Mouse (Mus musculus): ENCODE measurements around the gene Dgkz. TPM values are rescaled to one million over a fixed set of nuclear protein-coding genes. Genes with fewer than 3 reads are reported as not detected.

The Dgkz gene
- polyA plus RNA-seq, 1 experiment from 2014 or later = 18.5 TPM

DNA sequence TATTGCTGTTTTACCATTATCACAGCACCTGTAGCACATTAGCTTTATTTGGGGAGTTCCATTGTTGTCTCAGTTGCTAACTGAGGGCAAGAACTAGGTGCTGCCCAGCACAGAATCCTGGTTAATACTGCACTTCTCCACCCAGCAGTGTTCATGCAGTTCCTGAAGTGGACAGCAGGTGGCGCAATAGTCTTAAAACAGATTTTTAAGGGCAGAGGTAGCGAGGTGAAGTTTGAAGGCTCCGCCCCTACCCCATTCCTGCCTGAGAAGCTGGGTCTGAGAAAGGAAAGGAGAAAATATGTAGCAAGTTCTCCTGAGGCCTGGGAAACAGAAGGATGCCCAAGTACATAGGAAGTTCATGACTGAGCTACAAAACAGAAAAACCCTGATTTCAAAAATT, 11.9 kb upstream of the Dgkz start:
- peak; percentile 43; the same call in 1 of the 2 replicates for ATAC-seq
- 5% methylated on average over 3 of the region's 3 CpGs for WGBS
- H3K4me3 ChIP-seq = no peak overlapping the region

GRCm38 (mm10) chr2:91986071-91986470, 10.4 kb upstream of the Dgkz start:
- Histone ChIP-seq H3K36me3 (ENCODE audit: poor library complexity, severe bottlenecking) (no peaks in the 10 kb centered on the region), H3K9ac (no peak overlapping the region), H3K4me1 (peaks cover 16% of the 10 kb centered on the region), H3K4me2 (no peak overlapping the region), H3K4me3 (no peak overlapping the region), H3K27ac (no peak overlapping the region), H3K27me3 (peaks cover 7% of the 10 kb centered on the region; the same call in 1 of the 2 replicates), H3K9me3 (replicated peaks) (no peaks in the 10 kb centered on the region)
- ATAC-seq = peak; percentile 54
- WGBS = 2% methylated on average over 5 of the region's 5 CpGs

More for the DNA sequence above, 11.9 kb upstream of the Dgkz start:
- no peak overlapping the region for H3K4me2 ChIP-seq
- H3K27ac ChIP-seq = no peak overlapping the region
- H3K27me3 ChIP-seq = peaks cover 7% of the 10 kb centered on the region; the same call in 1 of the 2 replicates
- H3K4me1 ChIP-seq = peaks cover 16% of the 10 kb centered on the region
- H3K36me3 ChIP-seq (ENCODE audit: poor library complexity, severe bottlenecking) = no peaks in the 10 kb centered on the region
- H3K9me3 ChIP-seq (replicated peaks) = no peaks in the 10 kb centered on the region
- H3K9ac ChIP-seq = no peak overlapping the region

DNA sequence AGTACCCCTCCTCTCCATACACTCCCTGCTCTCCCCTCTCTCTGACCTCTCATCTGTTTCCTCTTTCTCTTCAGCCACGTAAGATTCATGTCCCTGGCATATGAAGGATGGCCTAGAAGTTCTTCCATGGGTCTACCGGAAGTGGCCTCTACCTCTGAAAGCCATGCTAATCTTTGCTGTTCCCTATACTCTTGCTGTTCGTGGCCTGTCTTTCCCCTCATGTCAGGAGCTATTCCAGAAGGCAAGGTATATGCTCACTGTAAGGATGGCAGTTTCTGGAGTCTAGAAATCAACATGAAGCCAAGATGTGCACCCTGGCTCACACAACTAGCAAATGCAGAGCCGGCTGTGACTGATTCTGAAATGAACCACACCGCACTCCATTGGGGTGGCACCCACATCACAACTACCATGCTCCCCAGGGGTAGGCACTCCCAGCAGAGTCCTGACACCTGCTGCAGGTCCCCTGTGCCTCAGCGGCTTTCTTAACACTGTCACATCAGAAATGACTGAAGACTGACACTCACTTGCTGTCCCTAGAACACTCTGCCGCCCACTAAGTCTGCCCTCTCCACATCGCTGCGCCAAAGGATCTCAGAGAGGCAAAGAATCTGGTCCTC, 9.4 kb upstream of the Dgkz start:
- no peak overlapping the region for H3K4me3 ChIP-seq
- WGBS = 38% methylated on average over 9 of the region's 9 CpGs
- H3K4me2 ChIP-seq = peak overlapping the region; percentile 54
- H3K9ac ChIP-seq = no peak overlapping the region
- no peak overlapping the region for H3K27ac ChIP-seq
- H3K36me3 ChIP-seq (ENCODE audit: poor library complexity, severe bottlenecking) = no peaks in the 10 kb centered on the region
- ATAC-seq = no peak
- peaks cover 7% of the 10 kb centered on the region; the same call in 1 of the 2 replicates for H3K27me3 ChIP-seq
- H3K9me3 ChIP-seq (replicated peaks) = no peaks in the 10 kb centered on the region
- peaks cover 20% of the 10 kb centered on the region for H3K4me1 ChIP-seq

DNA sequence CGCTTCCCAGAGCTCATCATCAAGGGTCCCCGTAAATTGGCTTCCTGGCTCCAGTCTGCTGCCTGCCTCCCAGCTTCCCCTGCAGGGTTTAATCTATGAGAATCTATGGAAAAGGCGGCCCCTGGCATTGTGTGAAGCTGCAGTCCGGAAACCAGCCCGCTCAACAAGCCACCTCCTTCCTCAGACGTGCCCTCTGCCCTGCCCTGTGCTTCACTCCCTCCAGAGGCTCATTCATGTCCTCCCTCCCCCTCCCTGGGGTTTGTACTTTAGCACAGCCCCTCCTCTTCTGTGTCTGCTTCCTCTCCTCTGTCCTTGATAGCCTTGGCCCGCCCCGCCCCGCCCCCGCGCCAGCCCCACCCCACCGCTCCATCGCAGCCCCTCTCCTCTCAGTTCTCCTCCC, 8.8 kb upstream of the Dgkz start:
- peak; percentile 53; the same call in 1 of the 2 replicates for ATAC-seq
- Histone ChIP-seq H3K9me3 (replicated peaks) (no peaks in the 10 kb centered on the region), H3K4me1 (peaks cover 22% of the 10 kb centered on the region), H3K36me3 (ENCODE audit: poor library complexity, severe bottlenecking) (no peaks in the 10 kb centered on the region), H3K4me2 (peak overlapping the region; percentile 54), H3K4me3 (peak overlapping the region; percentile 12; the same call in 1 of the 2 replicates), H3K27me3 (peaks cover 7% of the 10 kb centered on the region; the same call in 1 of the 2 replicates), H3K9ac (peak overlapping the region; percentile 46; the same call in 1 of the 2 replicates), H3K27ac (no peak overlapping the region; the same call in 1 of the 2 replicates)
- 0% methylated on average over 6 of the region's 13 CpGs for WGBS

GRCm38 (mm10) chr2:91980830-91981229, 5.2 kb upstream of the Dgkz start:
- H3K36me3 ChIP-seq (ENCODE audit: poor library complexity, severe bottlenecking) = no peaks in the 10 kb centered on the region
- no peak overlapping the region for H3K9ac ChIP-seq
- no peak overlapping the region for H3K27ac ChIP-seq
- H3K4me1 ChIP-seq = peaks cover 43% of the 10 kb centered on the region
- H3K27me3 ChIP-seq = peaks cover 16% of the 10 kb centered on the region
- H3K4me2 ChIP-seq = no peak overlapping the region
- 55% methylated on average over 5 of the region's 5 CpGs for WGBS
- no peak overlapping the region for H3K4me3 ChIP-seq
- H3K9me3 ChIP-seq (replicated peaks) = no peaks in the 10 kb centered on the region
- ATAC-seq = no peak

- H3K4me1 ChIP-seq = peaks cover 48% of the 10 kb centered on the region
- ATAC-seq = no peak
- H3K27ac ChIP-seq = no peak overlapping the region; the same call in 1 of the 2 replicates
- 10% methylated on average over 4 of the region's 4 CpGs for WGBS
- H3K4me3 ChIP-seq = no peak overlapping the region
- no peaks in the 10 kb centered on the region for H3K36me3 ChIP-seq (ENCODE audit: poor library complexity, severe bottlenecking)
- H3K27me3 ChIP-seq = peaks cover 22% of the 10 kb centered on the region
- H3K4me2 ChIP-seq = no peak overlapping the region
- H3K9me3 ChIP-seq (replicated peaks) = no peaks in the 10 kb centered on the region
- no peak overlapping the region for H3K9ac ChIP-seq
Measured at GRCm38 (mm10) chr2:91980245-91980644, 4.6 kb upstream of the Dgkz start.

- WGBS = 29% methylated on average over 2 of the region's 2 CpGs
- H3K9me3 ChIP-seq (replicated peaks) = no peaks in the 10 kb centered on the region
- no peak overlapping the region for H3K9ac ChIP-seq
- no peaks in the 10 kb centered on the region for H3K36me3 ChIP-seq (ENCODE audit: poor library complexity, severe bottlenecking)
- 0 out of 2 replicates have a peak, but pooled peaks have one; percentile 9 for ATAC-seq
- H3K27me3 ChIP-seq = peaks cover 39% of the 10 kb centered on the region
- no peak overlapping the region for H3K4me2 ChIP-seq
- peaks cover 43% of the 10 kb centered on the region for H3K4me1 ChIP-seq
- no peak overlapping the region for H3K4me3 ChIP-seq
- no peak overlapping the region for H3K27ac ChIP-seq
Measured at GRCm38 (mm10) chr2:91978547-91978946, 2.9 kb upstream of the Dgkz start.

DNA sequence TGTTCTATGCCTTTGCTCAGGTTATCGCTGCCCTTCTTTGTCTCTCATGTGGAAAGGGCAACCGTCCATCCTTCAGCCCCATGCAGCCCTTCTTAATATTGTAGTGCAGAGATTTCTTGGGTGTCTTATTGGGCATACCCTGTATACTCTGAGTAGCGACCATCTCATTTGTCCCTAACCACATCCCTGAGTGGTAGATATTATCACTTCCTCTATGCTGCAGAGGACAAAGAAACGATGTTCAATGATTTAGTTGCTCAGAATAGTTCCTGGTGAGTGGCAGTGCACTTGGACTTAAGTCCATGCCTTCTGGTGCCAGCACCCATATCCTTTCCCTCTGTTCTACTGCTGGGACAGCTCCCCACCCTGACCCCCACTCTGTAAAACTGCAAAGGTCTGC, 2.3 kb upstream of the Dgkz start:
- Histone ChIP-seq H3K4me3 (no peak overlapping the region), H3K36me3 (ENCODE audit: poor library complexity, severe bottlenecking) (no peaks in the 10 kb centered on the region), H3K4me1 (peaks cover 48% of the 10 kb centered on the region), H3K4me2 (no peak overlapping the region), H3K9me3 (replicated peaks) (no peaks in the 10 kb centered on the region), H3K27me3 (peaks cover 39% of the 10 kb centered on the region), H3K9ac (no peak overlapping the region), H3K27ac (no peak overlapping the region)
- 86% methylated on average over 4 of the region's 4 CpGs for WGBS
- no peak for ATAC-seq

- peaks cover 52% of the 10 kb centered on the region for H3K27me3 ChIP-seq
Measured at GRCm38 (mm10) chr2:91973416-91974135, 2.1 kb downstream of the Dgkz start.

GRCm38 (mm10) chr2:91972121-91972566, 3.5 kb downstream of the Dgkz start:
- H3K36me3 ChIP-seq (ENCODE audit: poor library complexity, severe bottlenecking) = no peaks in the 10 kb centered on the region
- H3K4me3 ChIP-seq = no peak overlapping the region
- peaks cover 42% of the 10 kb centered on the region for H3K4me1 ChIP-seq
- peak overlapping the region; percentile 71 for H3K27ac ChIP-seq
- no peak overlapping the region for H3K9ac ChIP-seq
- H3K9me3 ChIP-seq (replicated peaks) = no peaks in the 10 kb centered on the region
- ATAC-seq = no peak
- WGBS = 42% methylated on average over 13 of the region's 13 CpGs
- peaks cover 50% of the 10 kb centered on the region for H3K27me3 ChIP-seq
- H3K4me2 ChIP-seq = peak overlapping the region; percentile 50; the same call in 1 of the 2 replicates

More at GRCm38 (mm10) chr2:91973416-91974135, 2.1 kb downstream of the Dgkz start:
- Histone ChIP-seq H3K9me3 (replicated peaks) (no peaks in the 10 kb centered on the region), H3K9ac (no peak overlapping the region), H3K27ac (0 out of 2 replicates have a peak overlapping the region, but pooled peaks have one; percentile 11), H3K4me1 (peaks cover 52% of the 10 kb centered on the region), H3K36me3 (ENCODE audit: poor library complexity, severe bottlenecking) (no peaks in the 10 kb centered on the region), H3K4me3 (no peak overlapping the region), H3K4me2 (no peak overlapping the region)
- 21% methylated on average over 7 of the region's 7 CpGs for WGBS
- ATAC-seq = no peak

GRCm38 (mm10) chr2:91971231-91972097, 4.2 kb downstream of the Dgkz start:
- Histone ChIP-seq H3K27me3 (peaks cover 43% of the 10 kb centered on the region), H3K4me3 (no peak overlapping the region; the same call in 1 of the 2 replicates)

More at GRCm38 (mm10) chr2:91971231-91972097, 4.2 kb downstream of the Dgkz start:
- H3K27ac ChIP-seq = peak overlapping the region; percentile 71
- WGBS = 12% methylated on average over 21 of the region's 21 CpGs
- no peaks in the 10 kb centered on the region for H3K9me3 ChIP-seq (replicated peaks)
- H3K36me3 ChIP-seq (ENCODE audit: poor library complexity, severe bottlenecking) = no peaks in the 10 kb centered on the region
- peaks cover 42% of the 10 kb centered on the region for H3K4me1 ChIP-seq
- peak overlapping the region; percentile 46 for H3K9ac ChIP-seq
- H3K4me2 ChIP-seq = peak overlapping the region; percentile 50
- peak; percentile 45 for ATAC-seq
